Mouse (Mus musculus): ENCODE results near the gene Tomm6.

DNA sequence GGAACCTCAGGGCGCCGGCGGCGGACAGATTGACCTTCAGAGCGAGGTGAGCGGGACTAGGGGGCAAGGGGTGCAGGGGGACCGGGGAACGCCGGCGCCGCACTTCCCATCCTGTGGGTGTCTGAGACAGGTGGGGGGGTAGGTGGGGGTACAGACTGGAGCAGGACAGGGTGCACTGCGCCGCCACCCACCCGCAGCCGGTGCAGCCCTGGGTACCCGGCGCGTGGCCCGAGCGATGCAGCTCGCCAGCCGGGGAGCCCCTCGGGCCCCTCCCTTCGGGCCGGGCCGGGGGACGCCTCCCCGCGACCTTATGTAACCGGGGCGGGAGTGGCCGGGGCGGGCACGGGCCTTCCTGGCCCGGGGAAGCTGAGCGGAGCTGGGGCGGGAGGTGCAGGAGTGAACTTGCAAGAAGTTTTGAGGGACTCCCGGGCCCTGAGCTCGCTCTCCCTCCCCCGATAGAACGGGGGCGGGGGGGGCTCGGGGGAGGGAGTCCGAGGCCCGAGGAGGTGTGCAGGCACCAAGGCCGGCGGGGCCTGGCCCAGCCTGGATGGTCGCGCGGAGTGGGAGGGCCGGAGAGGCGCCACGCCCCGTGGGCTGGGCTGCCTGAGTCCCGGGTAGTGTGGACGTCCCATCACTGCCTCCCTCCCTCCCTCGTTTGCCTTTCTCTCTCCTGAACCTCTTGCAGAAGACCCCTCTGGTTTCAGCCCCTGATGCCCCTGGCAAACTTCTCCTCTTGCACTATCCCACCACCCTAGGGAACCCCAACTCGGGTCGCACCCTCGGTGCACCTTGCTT is 49.3 kb upstream of the Tomm6 start:
- TF ChIP-seq POLR2AphosphoS2 (IDR thresholded peaks at IDR 0.05; ENCODE audit: insufficient read length, low read depth) (peak; percentile 73), USF1 (IDR thresholded peaks at IDR 0.05; ENCODE audit: low read depth) (no peak), POLR2A (IDR thresholded peaks at IDR 0.05; ENCODE audit: insufficient read length, low read depth) (peak; percentile 69), TCF12 (IDR thresholded peaks at IDR 0.05; ENCODE audit: insufficient read depth, poor library complexity, severe bottlenecking) (no peak), MAX (IDR thresholded peaks at IDR 0.05; ENCODE audit: low read depth) (no peak), MYOG (IDR thresholded peaks at IDR 0.05; ENCODE audit: control insufficient read depth in 1 of 3, insufficient read depth in 1 of 3, insufficient read length in 2 of 3, low read depth in 2 of 3) (peak in 1 of 3 experiments; percentile 3), CEBPB (IDR thresholded peaks at IDR 0.05; ENCODE audit: insufficient read depth, poor library complexity, severe bottlenecking) (no peak)
